Mouse (Mus musculus): ENCODE data around the gene Dync2li1. TPM values are rescaled to one million over a fixed set of nuclear protein-coding genes. Genes with fewer than 3 reads are reported as not detected.

Dync2li1 gene
- 18.0 and 23.0 TPM in 2 replicates for polyA plus RNA-seq (2012; rRNA removed)

DNA sequence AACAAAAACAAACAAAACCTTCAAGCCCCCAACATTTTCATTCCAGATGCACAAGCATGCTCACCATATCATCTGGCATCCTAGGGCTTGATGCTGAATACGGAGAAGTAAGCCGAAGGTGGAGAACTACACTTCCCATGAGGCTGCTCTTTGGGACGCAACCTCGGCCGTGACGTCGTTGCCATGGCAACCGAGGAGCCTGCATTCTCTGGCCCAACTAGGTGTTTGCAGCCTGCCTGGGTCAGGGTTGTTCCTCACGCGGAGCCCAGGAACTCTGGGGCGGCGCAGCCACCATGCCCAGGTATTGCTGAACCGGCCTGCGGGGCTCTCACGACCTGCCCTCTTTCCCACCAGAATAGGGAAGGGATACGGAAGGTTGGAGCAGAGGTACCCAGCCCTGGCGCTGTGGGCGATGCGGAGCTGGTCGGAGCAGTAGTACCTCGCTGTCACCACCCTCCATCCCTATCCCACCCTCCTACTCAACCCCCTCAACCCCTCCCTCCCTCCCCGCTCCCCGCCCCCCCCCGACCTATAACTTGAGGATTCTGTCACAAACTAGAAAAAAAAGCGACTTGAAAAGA lies at the start of gene Dync2li1:
Gene Dync2li1, plus strand, starts transcription at position 221 of the 581 bp plus-strand sequence.
- DNase-seq (ENCODE audit: low read depth), result peak; percentile 98
- TF ChIP-seq CTCF (IDR thresholded peaks at IDR 0.05; ENCODE audit: borderline replicate concordance, extremely low read depth, insufficient read depth, insufficient read length) (no peak), POLR2A (IDR thresholded peaks at IDR 0.05; ENCODE audit: borderline replicate concordance, extremely low read depth, insufficient read depth, insufficient read length, poor library complexity, severe bottlenecking) (0 out of 2 replicates have a peak, but pooled peaks have one; percentile 11)

DNA sequence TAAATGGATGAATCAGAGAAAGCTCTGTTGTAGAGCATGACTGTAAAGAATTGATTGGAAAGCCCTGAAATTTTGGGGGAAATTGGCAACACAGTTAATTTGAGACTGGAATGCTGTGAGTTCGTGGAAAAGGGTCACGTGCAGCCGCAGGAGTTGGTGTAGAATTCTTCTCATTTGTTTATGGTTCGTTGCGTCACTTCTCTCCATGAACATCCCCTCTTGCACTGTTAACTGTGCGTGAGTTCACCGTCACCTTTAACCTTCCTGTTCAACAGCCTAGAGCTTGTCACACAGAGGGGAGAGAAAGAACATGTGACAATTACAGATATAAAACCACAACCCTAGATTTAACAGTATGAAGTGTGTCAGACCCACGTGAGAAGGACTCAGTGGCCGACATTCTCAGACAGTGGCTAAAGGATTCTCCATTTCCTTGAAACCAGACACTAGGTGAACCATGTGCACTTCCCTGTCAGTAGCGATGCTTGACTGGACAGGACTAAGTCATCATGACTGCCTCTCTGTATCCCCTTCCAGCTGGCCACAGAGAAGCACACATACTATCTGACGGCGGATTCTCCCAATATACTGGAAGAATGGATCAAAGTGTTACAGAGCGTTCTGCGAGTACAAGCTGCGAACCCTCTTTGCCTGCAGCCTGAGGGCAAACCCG lies 49.5 kb upstream of the Dync2li1 start:
- no peak for DNase-seq (ENCODE audit: low read depth)
- TF ChIP-seq POLR2A (IDR thresholded peaks at IDR 0.05; ENCODE audit: borderline replicate concordance, extremely low read depth, insufficient read depth, insufficient read length, poor library complexity, severe bottlenecking), result no peak
- TF ChIP-seq CTCF (IDR thresholded peaks at IDR 0.05; ENCODE audit: borderline replicate concordance, extremely low read depth, insufficient read depth, insufficient read length), result no peak

DNA sequence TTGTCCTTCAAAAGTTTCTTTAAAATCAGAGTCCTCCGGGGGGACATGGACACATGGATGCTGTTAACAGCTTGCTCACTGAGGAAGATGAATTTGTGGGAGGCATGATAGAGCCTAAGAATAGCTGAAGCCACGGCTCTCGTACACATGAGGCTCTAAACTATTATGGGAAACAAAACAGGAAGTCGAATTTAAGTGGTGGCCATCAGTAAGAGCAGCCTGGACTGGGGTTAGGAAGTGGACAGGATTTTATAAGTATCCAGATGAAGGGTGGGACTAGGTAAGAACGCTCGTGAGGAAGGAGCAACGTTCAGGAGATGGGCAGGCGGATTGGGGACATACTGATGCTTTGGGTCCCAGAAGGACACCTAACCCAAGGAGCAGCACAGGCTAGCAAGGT lies 47.0 kb upstream of the Dync2li1 start:
- DNase-seq (ENCODE audit: low read depth), result no peak
- no peak for TF ChIP-seq CTCF (IDR thresholded peaks at IDR 0.05; ENCODE audit: borderline replicate concordance, extremely low read depth, insufficient read depth, insufficient read length)
- TF ChIP-seq POLR2A (IDR thresholded peaks at IDR 0.05; ENCODE audit: borderline replicate concordance, extremely low read depth, insufficient read depth, insufficient read length, poor library complexity, severe bottlenecking), result no peak

DNA sequence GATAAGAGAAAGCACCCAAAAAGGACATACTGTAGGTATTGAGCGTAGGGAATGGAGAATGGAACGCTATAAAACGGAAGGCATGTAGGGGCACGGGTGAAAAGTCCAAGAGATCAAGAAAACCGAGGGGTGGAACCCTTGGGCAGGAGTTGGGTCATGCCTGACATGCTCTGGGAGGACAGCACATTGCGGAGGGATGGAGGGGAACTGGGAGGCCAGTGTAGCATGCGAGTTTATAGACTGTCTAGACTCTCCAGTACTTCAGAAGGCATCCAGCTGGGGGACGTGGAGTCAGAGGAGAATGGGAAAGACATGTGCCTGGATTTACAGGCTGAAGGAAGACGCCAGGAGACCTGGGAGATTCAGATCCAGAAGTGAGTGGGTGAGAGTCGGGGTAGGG lies 46.5 kb upstream of the Dync2li1 start:
- DNase-seq (ENCODE audit: low read depth), result no peak
- TF ChIP-seq CTCF (IDR thresholded peaks at IDR 0.05; ENCODE audit: borderline replicate concordance, extremely low read depth, insufficient read depth, insufficient read length) (no peak), POLR2A (IDR thresholded peaks at IDR 0.05; ENCODE audit: borderline replicate concordance, extremely low read depth, insufficient read depth, insufficient read length, poor library complexity, severe bottlenecking) (no peak)

DNA sequence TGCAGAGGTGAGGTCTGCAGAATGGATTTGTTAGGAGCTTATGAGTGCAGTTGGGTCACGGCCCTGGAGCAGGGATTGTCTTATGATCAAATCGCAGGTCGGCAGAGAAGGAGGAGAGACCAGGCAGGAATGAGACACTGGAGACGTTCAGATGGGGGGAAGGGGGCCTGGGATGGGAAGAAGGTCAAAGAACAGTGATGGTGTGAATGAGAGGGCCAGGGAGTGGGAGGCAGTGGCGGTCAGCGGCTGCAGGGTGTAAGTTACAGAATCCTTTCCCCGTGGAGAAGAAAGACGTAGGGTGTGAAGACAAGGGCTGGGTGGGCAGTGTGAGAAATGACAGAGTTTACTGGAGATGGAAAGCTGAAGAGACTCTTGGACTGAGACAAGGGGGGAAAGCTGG lies 45.5 kb upstream of the Dync2li1 start:
- no peak for TF ChIP-seq POLR2A (IDR thresholded peaks at IDR 0.05; ENCODE audit: borderline replicate concordance, extremely low read depth, insufficient read depth, insufficient read length, poor library complexity, severe bottlenecking)
- TF ChIP-seq CTCF (IDR thresholded peaks at IDR 0.05; ENCODE audit: borderline replicate concordance, extremely low read depth, insufficient read depth, insufficient read length), result no peak
- DNase-seq (ENCODE audit: low read depth), result no peak

DNA sequence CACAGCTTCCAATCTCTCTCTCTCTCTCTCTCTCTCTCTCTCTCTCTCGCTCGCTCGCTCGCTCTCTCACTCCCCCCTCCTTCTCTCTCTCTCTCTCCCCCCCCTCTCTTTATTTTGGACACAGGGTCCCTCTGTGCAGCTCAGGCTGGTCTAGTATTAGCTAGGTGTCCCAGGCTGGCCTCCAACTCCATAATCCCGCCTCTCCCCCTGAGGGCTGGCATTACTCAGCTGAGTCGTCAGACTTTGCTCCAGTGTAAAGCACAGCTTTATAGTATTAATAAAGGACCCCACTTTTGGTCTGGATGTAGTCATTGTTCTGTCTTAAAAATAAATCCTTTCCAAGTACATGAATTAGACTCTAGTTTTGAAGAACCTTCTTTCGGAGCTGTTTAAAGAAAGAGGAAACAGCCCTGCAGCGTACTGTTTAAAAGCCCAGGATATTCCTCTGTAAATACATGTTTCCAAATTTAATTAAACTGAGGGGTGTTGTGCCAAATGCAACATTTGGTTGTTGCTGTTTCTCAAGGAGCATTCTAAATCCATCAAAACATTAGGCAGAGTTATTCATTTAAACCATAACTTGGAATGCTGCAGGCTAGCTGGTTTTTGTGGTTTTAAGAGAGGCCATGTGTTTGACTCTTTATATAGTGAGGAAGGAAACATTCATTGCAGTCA lies 44.4 kb upstream of the Dync2li1 start:
- peak; percentile 44 for DNase-seq (ENCODE audit: low read depth)

DNA sequence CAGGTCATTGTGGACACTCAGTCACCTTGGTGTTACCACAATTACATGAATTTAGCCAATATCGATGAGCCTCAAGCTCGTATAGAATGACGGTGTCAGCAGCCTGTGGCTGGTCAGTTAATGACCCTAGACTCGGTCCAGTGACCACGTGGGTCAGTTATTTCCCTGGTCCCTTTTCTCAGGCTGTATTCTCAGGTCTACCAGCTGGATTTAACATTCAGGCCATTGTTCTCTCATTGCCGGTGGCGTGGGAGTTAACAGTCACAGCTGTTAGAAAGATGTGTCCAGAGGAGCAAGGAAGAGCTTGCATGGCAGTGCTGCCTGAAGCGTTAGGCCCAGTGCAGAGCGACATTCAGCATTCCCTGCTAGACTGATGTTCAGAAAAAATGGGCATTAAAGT lies 42.2 kb upstream of the Dync2li1 start:
- no peak for DNase-seq (ENCODE audit: low read depth)
- TF ChIP-seq POLR2A (IDR thresholded peaks at IDR 0.05; ENCODE audit: borderline replicate concordance, extremely low read depth, insufficient read depth, insufficient read length, poor library complexity, severe bottlenecking) (no peak), CTCF (IDR thresholded peaks at IDR 0.05; ENCODE audit: borderline replicate concordance, extremely low read depth, insufficient read depth, insufficient read length) (no peak)

More for the DNA sequence above, 44.4 kb upstream of the Dync2li1 start:
- TF ChIP-seq CTCF (IDR thresholded peaks at IDR 0.05; ENCODE audit: borderline replicate concordance, extremely low read depth, insufficient read depth, insufficient read length) (no peak), POLR2A (IDR thresholded peaks at IDR 0.05; ENCODE audit: borderline replicate concordance, extremely low read depth, insufficient read depth, insufficient read length, poor library complexity, severe bottlenecking) (no peak)

DNA sequence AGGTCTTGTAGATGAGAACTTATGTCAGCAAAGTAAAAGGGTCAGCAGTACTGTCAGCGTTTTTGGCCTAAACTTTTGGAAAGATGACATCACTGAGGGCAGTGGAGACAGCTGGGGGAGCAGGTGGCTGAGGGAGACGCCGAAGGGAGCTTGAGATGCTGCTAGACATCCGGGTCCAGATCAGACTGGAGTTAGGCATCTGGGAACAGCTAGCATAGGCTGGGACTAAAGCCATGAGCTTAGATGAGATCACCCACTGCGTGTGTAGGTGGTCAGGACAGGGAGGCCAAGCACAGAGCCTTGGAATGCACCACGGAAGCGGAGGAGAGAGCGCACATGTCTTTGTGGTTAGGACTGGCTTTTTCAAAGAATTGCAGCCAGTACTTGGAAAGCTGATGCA lies 41.2 kb upstream of the Dync2li1 start:
- TF ChIP-seq POLR2A (IDR thresholded peaks at IDR 0.05; ENCODE audit: borderline replicate concordance, extremely low read depth, insufficient read depth, insufficient read length, poor library complexity, severe bottlenecking) (no peak), CTCF (IDR thresholded peaks at IDR 0.05; ENCODE audit: borderline replicate concordance, extremely low read depth, insufficient read depth, insufficient read length) (no peak)
- DNase-seq (ENCODE audit: low read depth), result no peak

DNA sequence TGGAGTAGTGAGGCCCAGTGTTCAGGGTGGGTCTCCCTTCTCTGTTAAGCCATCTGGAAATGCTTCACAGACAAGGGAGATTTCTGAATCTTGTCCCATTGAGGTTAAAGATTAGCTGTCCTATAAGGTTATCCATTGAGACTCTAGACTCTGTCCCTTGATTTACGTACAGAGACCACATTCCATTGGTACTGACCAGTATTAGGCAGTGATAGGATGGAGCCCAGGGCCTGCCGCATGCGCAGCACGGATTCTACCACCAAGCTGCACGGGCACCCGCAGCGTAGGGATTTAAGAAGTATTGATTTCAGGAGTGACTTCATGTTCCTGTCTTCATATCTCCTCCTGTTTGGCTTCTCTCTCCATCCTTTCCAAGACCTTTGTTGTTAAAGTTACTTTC lies 36.2 kb upstream of the Dync2li1 start:
- TF ChIP-seq CTCF (IDR thresholded peaks at IDR 0.05; ENCODE audit: borderline replicate concordance, extremely low read depth, insufficient read depth, insufficient read length) (no peak), POLR2A (IDR thresholded peaks at IDR 0.05; ENCODE audit: borderline replicate concordance, extremely low read depth, insufficient read depth, insufficient read length, poor library complexity, severe bottlenecking) (no peak)

DNA sequence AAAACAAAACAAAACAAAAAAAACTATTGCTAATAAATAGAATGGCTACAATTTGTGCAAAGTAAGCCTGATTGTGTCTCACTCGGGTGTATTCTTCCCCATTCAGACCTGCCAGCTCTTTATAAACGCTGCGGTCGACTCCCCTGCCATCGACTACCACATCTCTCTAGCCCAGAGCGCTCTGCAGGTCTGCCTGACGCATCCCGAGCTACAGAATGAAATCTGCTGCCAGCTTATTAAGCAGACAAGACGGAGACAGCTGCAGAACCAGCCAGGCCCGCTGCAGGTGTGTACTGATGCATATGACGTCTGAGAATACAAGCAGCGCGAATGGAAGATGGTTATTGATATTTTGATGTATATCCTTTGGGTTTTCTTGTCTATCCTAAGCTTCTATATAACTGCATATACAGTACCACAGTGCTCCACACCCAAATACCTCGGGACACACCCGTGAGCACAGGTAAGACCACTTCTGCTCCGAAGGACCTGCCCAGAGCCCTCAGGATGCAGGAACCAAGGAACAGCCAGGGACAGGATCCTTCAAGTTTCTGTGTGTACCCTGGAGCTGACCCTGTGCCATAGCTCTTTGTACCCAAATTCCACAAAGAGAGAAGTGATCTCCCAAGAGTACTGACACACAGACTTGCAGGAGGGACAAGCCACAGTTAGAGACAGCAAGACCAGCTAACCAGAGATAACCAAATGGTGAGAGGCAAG lies 34.7 kb upstream of the Dync2li1 start:
- TF ChIP-seq CTCF (IDR thresholded peaks at IDR 0.05; ENCODE audit: borderline replicate concordance, extremely low read depth, insufficient read depth, insufficient read length), result no peak
- TF ChIP-seq POLR2A (IDR thresholded peaks at IDR 0.05; ENCODE audit: borderline replicate concordance, extremely low read depth, insufficient read depth, insufficient read length, poor library complexity, severe bottlenecking), result no peak
- DNase-seq (ENCODE audit: low read depth), result peak; percentile 66

More for the DNA sequence above, 36.2 kb upstream of the Dync2li1 start:
- no peak for DNase-seq (ENCODE audit: low read depth)

DNA sequence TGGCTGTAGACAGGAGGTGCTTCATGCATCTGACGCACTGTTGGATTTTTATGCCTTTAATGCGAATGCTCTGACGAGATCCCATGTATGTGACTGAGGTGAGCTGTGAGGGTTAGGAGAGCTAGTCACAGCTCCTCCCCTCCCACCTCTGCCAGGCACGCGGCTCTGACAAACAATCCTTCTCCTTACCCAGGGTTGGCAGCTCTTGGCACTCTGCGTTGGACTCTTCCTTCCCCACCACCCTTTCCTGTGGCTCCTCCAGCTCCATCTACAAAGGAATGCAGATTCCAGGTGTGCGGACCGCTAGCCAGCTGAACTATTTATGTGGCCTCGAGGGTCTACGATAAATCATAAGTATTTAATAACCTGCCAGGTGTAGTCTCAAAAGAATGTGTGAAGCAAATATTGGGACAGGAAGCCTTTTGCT lies 30.3 kb upstream of the Dync2li1 start:
- no peak for TF ChIP-seq CTCF (IDR thresholded peaks at IDR 0.05; ENCODE audit: borderline replicate concordance, extremely low read depth, insufficient read depth, insufficient read length)
- no peak for TF ChIP-seq POLR2A (IDR thresholded peaks at IDR 0.05; ENCODE audit: borderline replicate concordance, extremely low read depth, insufficient read depth, insufficient read length, poor library complexity, severe bottlenecking)
- peak; percentile 63 for DNase-seq (ENCODE audit: low read depth)

Data from brain, embryonic 14.5 days (tissue).